Mouse (Mus musculus): Measurements from ENCODE around the gene B3galt5. TPM values are rescaled to one million over a fixed set of nuclear protein-coding genes. Genes with fewer than 3 reads are reported as not detected.

B3galt5 gene
- polyA plus RNA-seq, 1 experiment from 2014 or later, result 0.43 TPM

- no peaks in the 10 kb centered on the region for H3K4me1 ChIP-seq (replicated peaks)
- no peak overlapping the region for H3K4me3 ChIP-seq (replicated peaks)
- H3K4me2 ChIP-seq, result no peak overlapping the region
- no peak for ATAC-seq (ENCODE audit: insufficient number of reproducible peaks, insufficient read depth, low FRiP score, low TSS enrichment, low read depth)
- no peak overlapping the region for H3K9ac ChIP-seq (replicated peaks)
- WGBS, result 84% methylated on average over 3 of the region's 3 CpGs
- H3K27me3 ChIP-seq, result 0 out of 2 replicates have a peak, but pooled peaks cover 3% of the 10 kb centered on the region
- no peak overlapping the region for H3K27ac ChIP-seq
- H3K9me3 ChIP-seq, result no peaks in the 10 kb centered on the region
- H3K36me3 ChIP-seq, result no peaks in the 10 kb centered on the region
Measured at GRCm38 (mm10) chr16:96221959-96222358, 13.6 kb upstream of the B3galt5 start.

DNA sequence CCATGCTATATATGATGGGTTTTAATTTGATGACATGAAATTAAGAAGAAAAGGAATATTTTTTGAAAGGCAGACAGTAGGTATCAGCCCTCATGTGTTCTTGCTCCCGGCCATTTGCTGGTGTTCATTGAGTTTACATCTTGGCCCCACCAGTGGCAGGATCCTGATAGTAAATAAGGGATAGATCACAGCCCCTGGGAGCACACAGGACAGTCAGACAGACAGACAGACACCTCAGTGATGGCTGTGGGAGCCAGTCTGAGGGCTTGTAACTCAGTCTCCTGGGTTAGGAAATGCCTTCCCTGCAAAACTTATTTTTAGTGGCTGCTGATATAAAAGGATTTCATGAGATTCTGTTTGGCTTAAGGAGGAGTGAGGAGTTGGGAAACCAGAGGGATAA, 13.1 kb upstream of the B3galt5 start:
- Histone ChIP-seq H3K27me3 (0 out of 2 replicates have a peak, but pooled peaks cover 3% of the 10 kb centered on the region), H3K9ac (replicated peaks) (no peak overlapping the region), H3K36me3 (no peaks in the 10 kb centered on the region), H3K27ac (no peak overlapping the region), H3K9me3 (no peaks in the 10 kb centered on the region), H3K4me1 (replicated peaks) (no peaks in the 10 kb centered on the region), H3K4me3 (replicated peaks) (no peak overlapping the region), H3K4me2 (no peak overlapping the region)
- 87% methylated on average over 1 of the region's 1 CpGs for WGBS
- ATAC-seq (ENCODE audit: insufficient number of reproducible peaks, insufficient read depth, low FRiP score, low TSS enrichment, low read depth), result no peak

DNA sequence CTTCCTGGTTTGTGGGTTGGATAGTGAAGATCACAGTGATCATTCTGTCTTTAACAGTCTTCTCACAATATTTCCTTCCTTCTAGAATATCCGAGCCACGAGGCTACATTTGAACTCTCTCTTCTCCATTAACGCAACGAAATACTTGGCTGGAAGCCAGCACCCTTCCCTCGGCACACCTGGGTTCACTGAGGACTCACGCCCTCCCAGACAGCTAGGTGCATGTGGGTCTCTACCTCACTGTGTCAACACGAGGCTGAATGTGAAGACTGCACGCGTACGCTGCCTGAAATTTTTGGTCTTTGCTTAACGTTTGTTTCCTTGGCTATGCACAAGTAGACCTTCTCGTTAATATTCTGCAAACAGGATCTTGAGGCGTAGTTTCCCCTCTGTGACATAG, 7.2 kb upstream of the B3galt5 start:
- Histone ChIP-seq H3K4me3 (replicated peaks) (no peak overlapping the region), H3K4me1 (replicated peaks) (no peaks in the 10 kb centered on the region; the same call in 1 of the 2 replicates), H3K27ac (no peak overlapping the region), H3K9me3 (no peaks in the 10 kb centered on the region), H3K36me3 (no peaks in the 10 kb centered on the region), H3K4me2 (no peak overlapping the region), H3K9ac (replicated peaks) (no peak overlapping the region), H3K27me3 (0 out of 2 replicates have a peak, but pooled peaks cover 3% of the 10 kb centered on the region)
- WGBS, result 77% methylated on average over 13 of the region's 13 CpGs
- ATAC-seq (ENCODE audit: insufficient number of reproducible peaks, insufficient read depth, low FRiP score, low TSS enrichment, low read depth), result no peak

- Histone ChIP-seq H3K4me3 (replicated peaks) (no peak overlapping the region), H3K4me2 (no peak overlapping the region), H3K9me3 (no peaks in the 10 kb centered on the region), H3K36me3 (no peaks in the 10 kb centered on the region), H3K9ac (replicated peaks) (no peak overlapping the region), H3K27ac (no peak overlapping the region), H3K27me3 (0 out of 2 replicates have a peak, but pooled peaks cover 3% of the 10 kb centered on the region), H3K4me1 (replicated peaks) (no peaks in the 10 kb centered on the region; the same call in 1 of the 2 replicates)
- WGBS, result 71% methylated on average over 8 of the region's 8 CpGs
- no peak for ATAC-seq (ENCODE audit: insufficient number of reproducible peaks, insufficient read depth, low FRiP score, low TSS enrichment, low read depth)
Measured at GRCm38 (mm10) chr16:96229044-96229555, 6.5 kb upstream of the B3galt5 start.

- Histone ChIP-seq H3K36me3 (no peaks in the 10 kb centered on the region), H3K27ac (no peak overlapping the region), H3K27me3 (0 out of 2 replicates have a peak, but pooled peaks cover 3% of the 10 kb centered on the region), H3K9me3 (no peaks in the 10 kb centered on the region), H3K9ac (replicated peaks) (no peak overlapping the region), H3K4me1 (replicated peaks) (no peaks in the 10 kb centered on the region; the same call in 1 of the 2 replicates), H3K4me2 (no peak overlapping the region), H3K4me3 (replicated peaks) (no peak overlapping the region)
- ATAC-seq (ENCODE audit: insufficient number of reproducible peaks, insufficient read depth, low FRiP score, low TSS enrichment, low read depth), result no peak
- WGBS, result 33% methylated on average over 11 of the region's 11 CpGs
Measured at GRCm38 (mm10) chr16:96230411-96230810, 5.2 kb upstream of the B3galt5 start.

GRCm38 (mm10) chr16:96231251-96231650, 4.3 kb upstream of the B3galt5 start:
- WGBS, result 97% methylated on average over 4 of the region's 4 CpGs

DNA sequence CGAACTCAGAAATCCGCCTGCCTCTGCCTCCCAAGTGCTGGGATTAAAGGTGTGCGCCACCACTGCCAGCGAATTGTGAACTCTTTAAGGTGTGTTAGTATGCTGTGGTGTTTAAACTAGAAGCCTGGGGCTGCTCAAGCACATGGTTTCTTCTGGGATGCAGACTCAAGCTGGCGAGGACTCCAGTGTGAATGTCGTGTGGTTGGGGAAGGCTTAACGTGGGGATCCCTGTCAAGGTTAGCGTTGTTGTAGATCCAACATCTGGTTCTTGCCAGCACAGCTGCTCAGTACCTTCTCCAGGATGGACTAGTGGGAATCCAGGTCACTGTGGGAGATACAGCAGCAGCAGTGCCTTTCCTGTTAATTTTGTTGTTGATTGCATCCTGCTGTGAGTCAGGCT, 3.6 kb upstream of the B3galt5 start:
- Histone ChIP-seq H3K27me3 (0 out of 2 replicates have a peak, but pooled peaks cover 3% of the 10 kb centered on the region), H3K9ac (replicated peaks) (no peak overlapping the region), H3K27ac (no peak overlapping the region), H3K4me3 (replicated peaks) (no peak overlapping the region), H3K36me3 (no peaks in the 10 kb centered on the region), H3K4me1 (replicated peaks) (peaks cover 4% of the 10 kb centered on the region; the same call in 1 of the 2 replicates), H3K4me2 (no peak overlapping the region), H3K9me3 (no peaks in the 10 kb centered on the region)
- WGBS, result 88% methylated on average over 8 of the region's 8 CpGs
- ATAC-seq (ENCODE audit: insufficient number of reproducible peaks, insufficient read depth, low FRiP score, low TSS enrichment, low read depth), result no peak

More at GRCm38 (mm10) chr16:96231251-96231650, 4.3 kb upstream of the B3galt5 start:
- H3K4me1 ChIP-seq (replicated peaks), result peaks cover 4% of the 10 kb centered on the region; the same call in 1 of the 2 replicates
- H3K36me3 ChIP-seq, result no peaks in the 10 kb centered on the region
- H3K9me3 ChIP-seq, result no peaks in the 10 kb centered on the region
- no peak overlapping the region for H3K4me3 ChIP-seq (replicated peaks)
- H3K27ac ChIP-seq, result no peak overlapping the region
- 0 out of 2 replicates have a peak, but pooled peaks cover 3% of the 10 kb centered on the region for H3K27me3 ChIP-seq
- H3K4me2 ChIP-seq, result no peak overlapping the region
- no peak overlapping the region for H3K9ac ChIP-seq (replicated peaks)
- ATAC-seq (ENCODE audit: insufficient number of reproducible peaks, insufficient read depth, low FRiP score, low TSS enrichment, low read depth), result no peak

GRCm38 (mm10) chr16:96233996-96234395, 1.6 kb upstream of the B3galt5 start:
- ATAC-seq (ENCODE audit: insufficient number of reproducible peaks, insufficient read depth, low FRiP score, low TSS enrichment, low read depth), result no peak
- Histone ChIP-seq H3K4me2 (no peak overlapping the region), H3K36me3 (no peaks in the 10 kb centered on the region), H3K4me3 (replicated peaks) (no peak overlapping the region), H3K4me1 (replicated peaks) (0 out of 2 replicates have a peak, but pooled peaks cover 4% of the 10 kb centered on the region), H3K27me3 (0 out of 2 replicates have a peak, but pooled peaks cover 3% of the 10 kb centered on the region), H3K9me3 (no peaks in the 10 kb centered on the region), H3K9ac (replicated peaks) (no peak overlapping the region), H3K27ac (no peak overlapping the region)
- 89% methylated on average over 8 of the region's 8 CpGs for WGBS

DNA sequence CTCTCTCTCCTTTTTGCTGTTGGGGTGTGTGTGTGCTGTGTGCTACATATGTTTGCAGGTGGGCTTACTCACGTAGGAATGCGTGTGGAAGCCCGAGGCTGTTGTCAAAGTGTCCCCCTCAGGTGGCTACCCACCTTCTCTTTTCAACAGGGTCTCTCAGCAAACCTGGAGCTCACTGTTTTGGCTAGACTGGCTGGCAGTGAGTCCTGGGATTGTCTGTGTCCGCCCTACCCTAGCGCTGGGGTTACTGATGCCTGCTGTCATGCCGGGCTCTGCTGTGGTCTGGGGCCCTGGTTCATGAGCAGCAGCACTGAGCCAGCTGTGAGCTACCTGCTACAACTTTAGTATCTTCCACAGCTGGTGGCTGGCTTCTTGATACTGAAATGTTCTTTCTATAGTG, 8.9 kb downstream of the B3galt5 start:
- H3K4me1 ChIP-seq (replicated peaks), result no peaks in the 10 kb centered on the region
- no peak overlapping the region for H3K27ac ChIP-seq
- H3K9me3 ChIP-seq, result no peaks in the 10 kb centered on the region
- no peak overlapping the region for H3K4me3 ChIP-seq (replicated peaks)
- no peaks in the 10 kb centered on the region for H3K36me3 ChIP-seq
- H3K9ac ChIP-seq (replicated peaks), result no peak overlapping the region
- WGBS, result 79% methylated on average over 6 of the region's 6 CpGs
- no peak overlapping the region for H3K4me2 ChIP-seq
- H3K27me3 ChIP-seq, result no peaks in the 10 kb centered on the region
- no peak for ATAC-seq (ENCODE audit: insufficient number of reproducible peaks, insufficient read depth, low FRiP score, low TSS enrichment, low read depth)

GRCm38 (mm10) chr16:96249635-96250034, 14.0 kb downstream of the B3galt5 start:
- no peaks in the 10 kb centered on the region for H3K4me1 ChIP-seq (replicated peaks)
- H3K4me3 ChIP-seq (replicated peaks), result no peak overlapping the region
- H3K27ac ChIP-seq, result no peak overlapping the region
- H3K9me3 ChIP-seq, result no peaks in the 10 kb centered on the region
- no peak for ATAC-seq (ENCODE audit: insufficient number of reproducible peaks, insufficient read depth, low FRiP score, low TSS enrichment, low read depth)
- no peak overlapping the region for H3K9ac ChIP-seq (replicated peaks)
- H3K27me3 ChIP-seq, result no peaks in the 10 kb centered on the region
- WGBS, result 77% methylated on average over 7 of the region's 7 CpGs
- no peaks in the 10 kb centered on the region for H3K36me3 ChIP-seq
- H3K4me2 ChIP-seq, result no peak overlapping the region

DNA sequence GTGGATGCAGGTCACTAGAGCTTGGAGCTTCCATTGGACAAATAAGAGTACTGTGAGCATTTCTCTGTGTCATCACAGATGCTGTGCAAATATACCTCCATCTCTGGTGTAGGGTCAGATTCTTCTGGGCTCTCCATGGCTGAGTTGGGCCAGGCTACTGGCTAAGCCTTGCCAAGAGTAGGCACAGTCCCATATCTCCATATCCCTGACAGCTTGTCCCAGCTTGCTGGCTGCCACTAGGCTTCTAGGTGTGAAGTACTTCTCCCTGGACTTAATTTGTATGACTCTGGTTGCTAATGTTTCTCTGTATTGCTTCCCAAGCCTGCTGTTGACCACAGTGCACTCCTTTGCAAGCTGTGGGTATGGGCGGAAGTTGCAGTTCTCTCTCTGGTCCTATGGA, 16.5 kb downstream of the B3galt5 start:
- H3K27me3 ChIP-seq, result no peaks in the 10 kb centered on the region
- H3K9ac ChIP-seq (replicated peaks), result no peak overlapping the region
- no peaks in the 10 kb centered on the region for H3K9me3 ChIP-seq
- no peak overlapping the region for H3K4me3 ChIP-seq (replicated peaks)
- no peak overlapping the region for H3K27ac ChIP-seq
- ATAC-seq (ENCODE audit: insufficient number of reproducible peaks, insufficient read depth, low FRiP score, low TSS enrichment, low read depth), result no peak
- H3K4me1 ChIP-seq (replicated peaks), result no peaks in the 10 kb centered on the region
- no peak overlapping the region for H3K4me2 ChIP-seq
- H3K36me3 ChIP-seq, result no peaks in the 10 kb centered on the region
- 85% methylated on average over 1 of the region's 1 CpGs for WGBS

GRCm38 (mm10) chr16:96258429-96258828, 22.8 kb downstream of the B3galt5 start:
- H3K27ac ChIP-seq, result no peak overlapping the region
- no peaks in the 10 kb centered on the region for H3K27me3 ChIP-seq
- H3K4me3 ChIP-seq (replicated peaks), result no peak overlapping the region
- no peaks in the 10 kb centered on the region for H3K9me3 ChIP-seq
- H3K36me3 ChIP-seq, result no peaks in the 10 kb centered on the region
- 85% methylated on average over 8 of the region's 8 CpGs for WGBS
- H3K9ac ChIP-seq (replicated peaks), result no peak overlapping the region
- no peak overlapping the region for H3K4me2 ChIP-seq
- ATAC-seq (ENCODE audit: insufficient number of reproducible peaks, insufficient read depth, low FRiP score, low TSS enrichment, low read depth), result no peak
- H3K4me1 ChIP-seq (replicated peaks), result no peaks in the 10 kb centered on the region

Measured in limb, embryonic 12.5 days (tissue).